Mouse (Mus musculus) skeletal muscle tissue, adult 2 months (tissue): ENCODE results near the gene Tmie.
A peak's percentile ranks its signal among the peaks of the same experiment; 100 is the strongest.
"Not testable (repeated sequence)": the region's sequence is repeated elsewhere in the genome, so short reads cannot be mapped to it uniquely, and the experiment has no call there.

ENCODE experiments used
- DNase-seq: peaks from one replicate; pipeline ENCODE4 v3.0.0-alpha.2; 2012; ENCODE audit warnings: low read depth, low spot score

Gene Tmie

DNA sequence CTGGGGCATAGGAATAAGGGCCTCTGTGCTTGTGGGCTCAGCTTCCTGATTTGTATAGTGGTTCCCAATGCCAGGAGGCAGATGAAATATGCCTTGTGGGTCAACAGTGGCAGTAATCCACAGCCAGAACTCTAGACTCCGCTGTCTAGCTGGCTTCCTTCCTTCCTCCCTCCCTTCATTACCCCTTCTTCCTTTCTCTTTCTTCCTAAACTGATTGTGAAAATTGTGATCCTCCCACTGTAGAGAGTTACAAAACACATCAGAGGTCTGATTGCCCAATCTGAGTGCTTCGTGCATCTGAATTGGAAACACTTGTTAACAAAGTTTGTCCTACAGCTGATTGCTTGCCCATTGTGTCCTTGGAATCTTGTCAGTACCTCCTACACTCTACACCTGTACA lies 38.5 kb downstream of the Tmie start:
- DNase-seq, result peak; percentile 10

DNA sequence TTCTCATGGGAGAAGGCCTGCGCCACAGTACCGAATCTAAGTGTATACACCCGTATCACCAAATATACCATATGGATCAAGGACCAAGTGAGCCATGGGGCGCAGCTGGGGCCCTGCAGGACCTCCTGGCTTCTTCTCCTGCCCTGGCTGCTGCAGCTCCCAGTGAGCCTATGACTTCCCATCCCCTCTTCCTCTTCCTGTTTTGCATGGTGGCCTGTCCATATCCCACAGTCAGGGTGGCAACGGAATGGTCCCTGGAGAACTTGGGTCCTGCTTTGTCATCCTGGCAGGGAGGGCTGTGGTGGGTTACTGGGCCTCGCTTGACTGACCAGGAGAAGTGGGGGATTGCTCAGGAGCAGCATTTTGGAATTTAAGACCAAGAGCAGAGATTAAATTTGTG lies 39.0 kb downstream of the Tmie start:
- DNase-seq, result no peak

DNA sequence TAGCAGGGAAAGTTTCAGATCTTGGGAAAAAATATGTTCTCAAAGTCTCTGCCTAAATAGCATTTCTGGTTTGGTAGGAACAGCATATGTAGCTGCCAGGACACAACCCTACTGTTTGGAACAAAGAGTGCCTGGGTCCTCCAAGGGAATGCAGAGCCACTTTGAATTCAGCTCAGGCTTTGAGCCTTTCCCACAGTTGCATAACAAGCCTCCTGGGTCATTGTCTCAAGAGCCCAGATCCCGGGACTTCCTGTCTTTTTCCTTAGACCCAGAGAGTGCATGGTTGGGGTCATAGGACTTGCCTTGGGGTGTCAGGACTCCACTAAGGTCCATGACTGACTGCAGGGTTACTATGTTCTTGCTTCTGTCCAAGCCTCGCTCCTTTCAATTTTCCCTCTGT lies 43.8 kb downstream of the Tmie start:
- DNase-seq, result peak; percentile 13

DNA sequence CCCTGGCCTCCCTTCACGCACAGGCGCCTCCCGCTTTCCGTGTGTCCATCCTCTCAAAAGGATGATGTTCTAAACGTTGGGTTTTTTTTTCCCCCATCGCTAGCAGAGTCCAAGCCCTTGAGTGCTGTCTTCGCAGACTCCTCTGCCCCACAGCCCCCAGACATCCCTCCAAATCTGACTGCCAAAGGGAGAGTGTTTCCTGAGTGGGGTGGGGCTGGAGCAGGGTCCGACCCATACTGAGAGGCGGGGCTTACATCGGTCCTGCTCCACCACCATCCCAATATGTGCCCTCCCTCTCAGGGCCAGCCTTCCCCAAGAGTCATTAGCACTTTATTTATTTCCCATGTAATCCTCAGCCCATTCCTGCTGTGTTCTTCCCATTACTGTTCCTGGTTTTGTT lies 45.0 kb downstream of the Tmie start:
- no peak for DNase-seq

DNA sequence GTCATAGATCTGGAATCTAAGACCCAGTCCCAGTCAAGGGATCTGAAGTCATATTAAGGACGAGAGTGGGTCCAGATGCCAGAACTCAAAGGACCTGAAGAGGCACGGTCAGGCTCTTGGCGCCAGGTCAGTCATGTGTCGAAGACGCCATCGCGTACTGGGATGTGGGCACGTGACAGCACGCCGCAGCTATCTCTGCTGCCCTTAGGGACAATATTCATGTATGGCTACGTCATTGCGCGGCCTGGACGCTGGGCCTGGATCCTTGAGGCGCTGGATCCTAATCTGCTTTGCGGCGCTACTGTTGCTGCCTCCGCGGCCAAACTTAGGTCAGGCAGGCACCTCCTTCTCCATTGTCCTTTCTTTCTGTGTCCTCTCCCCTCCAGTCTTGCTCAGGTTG lies 45.5 kb downstream of the Tmie start, which contains the start of gene Prss45:
Prss45 (plus strand) TSS at position 178 of the 400 bp plus-strand sequence.
- no peak for DNase-seq

DNA sequence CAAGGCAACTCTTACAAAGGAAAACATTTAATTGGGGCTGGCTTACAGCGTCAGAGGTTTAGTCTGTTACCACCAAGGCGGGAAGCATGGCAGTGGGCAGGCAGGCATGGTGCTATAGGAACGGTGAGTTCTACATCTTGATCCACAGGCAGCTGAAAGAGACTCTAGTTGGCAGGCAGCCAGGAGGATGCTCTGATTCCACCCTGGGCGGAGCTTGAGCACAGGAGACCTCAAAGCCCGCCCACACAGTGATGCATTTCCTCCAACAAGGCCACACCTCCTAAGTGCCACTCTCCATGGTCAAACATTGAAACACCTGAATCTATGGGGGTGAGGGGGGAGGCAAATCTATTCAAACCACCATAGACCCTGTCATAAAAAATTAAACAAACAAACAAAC lies 46.9 kb downstream of the Tmie start:
- no peak for DNase-seq

DNA sequence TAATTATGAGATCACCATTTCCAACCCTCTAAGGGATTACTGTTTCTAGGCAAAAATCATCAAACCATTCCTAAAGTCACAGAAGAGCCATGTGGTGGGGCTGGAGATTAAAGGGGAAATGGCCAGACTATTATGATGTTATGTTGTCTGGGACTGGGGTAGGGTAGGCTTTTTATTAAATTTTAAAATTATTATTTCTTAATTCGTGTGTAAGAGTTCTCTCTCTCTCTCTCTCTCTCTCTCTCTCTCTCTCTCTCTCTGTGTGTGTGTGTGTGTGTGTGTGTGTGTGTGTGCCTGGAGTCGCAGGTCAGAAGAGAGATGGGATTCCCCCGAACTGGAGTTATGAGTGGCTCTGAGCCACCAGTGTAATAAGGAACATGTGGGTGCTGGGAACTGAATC lies 53.5 kb downstream of the Tmie start, which contains the start of gene Prss43:
Prss43 (plus strand) TSS at position 301 of the 400 bp plus-strand sequence.
- no peak for DNase-seq

DNA sequence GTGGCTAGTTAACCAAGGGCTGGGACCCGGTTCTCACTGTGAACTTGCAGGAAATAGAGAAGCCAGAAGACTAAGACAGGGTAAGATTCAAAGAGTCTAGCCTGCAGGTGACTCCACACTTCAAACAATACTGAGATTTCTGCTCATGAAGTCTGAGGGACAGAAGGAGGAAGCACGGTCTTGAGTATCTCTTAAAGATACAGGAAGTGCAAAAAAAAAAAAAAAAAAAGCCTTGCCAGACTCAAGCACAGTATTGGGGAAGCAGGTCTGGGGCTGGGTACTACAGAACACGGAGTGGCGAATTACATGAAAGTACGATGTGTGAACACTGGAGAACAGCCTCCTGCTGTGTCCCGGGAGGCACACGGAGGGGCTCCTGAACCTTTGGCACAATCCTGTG lies 54.1 kb downstream of the Tmie start:
- DNase-seq, result no peak

DNA sequence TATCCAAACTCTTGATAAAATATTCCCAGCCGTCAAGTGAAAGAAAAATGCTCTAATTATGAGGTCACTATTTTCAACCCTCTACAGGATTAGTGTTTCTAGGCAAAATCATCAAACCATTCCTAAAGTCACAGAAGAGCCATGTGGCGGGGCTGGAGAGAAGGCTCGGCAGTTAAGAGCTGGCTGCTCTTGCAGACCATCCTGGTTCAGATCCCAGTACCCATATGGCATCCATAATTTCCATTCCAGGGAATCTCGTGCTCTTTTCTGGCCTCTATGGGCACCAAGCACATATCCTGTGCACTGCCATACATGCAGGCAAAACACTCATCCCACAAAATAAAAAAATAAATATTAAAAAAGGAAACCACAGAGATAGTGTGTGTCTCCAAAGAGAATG lies 54.5 kb downstream of the Tmie start:
- no peak for DNase-seq

DNA sequence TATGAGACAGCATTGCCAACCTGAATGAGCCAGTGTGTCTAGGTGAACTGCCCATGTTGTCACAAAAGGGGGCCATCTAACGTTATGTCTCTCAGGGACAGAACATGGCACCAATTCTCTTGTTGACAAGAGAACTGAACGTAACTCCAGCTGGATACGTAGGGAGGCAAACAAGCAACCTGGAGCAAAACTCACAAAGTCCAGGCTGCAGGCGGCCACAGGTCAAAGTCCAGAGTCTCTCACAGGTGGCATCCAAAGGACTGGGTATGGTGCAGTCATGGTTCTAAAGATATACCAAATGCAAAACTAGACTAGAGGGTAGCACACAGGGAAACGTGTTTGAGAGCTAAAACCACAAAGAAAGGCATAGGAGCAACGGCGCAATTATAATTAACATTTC lies 58.5 kb downstream of the Tmie start:
- no peak for DNase-seq

DNA sequence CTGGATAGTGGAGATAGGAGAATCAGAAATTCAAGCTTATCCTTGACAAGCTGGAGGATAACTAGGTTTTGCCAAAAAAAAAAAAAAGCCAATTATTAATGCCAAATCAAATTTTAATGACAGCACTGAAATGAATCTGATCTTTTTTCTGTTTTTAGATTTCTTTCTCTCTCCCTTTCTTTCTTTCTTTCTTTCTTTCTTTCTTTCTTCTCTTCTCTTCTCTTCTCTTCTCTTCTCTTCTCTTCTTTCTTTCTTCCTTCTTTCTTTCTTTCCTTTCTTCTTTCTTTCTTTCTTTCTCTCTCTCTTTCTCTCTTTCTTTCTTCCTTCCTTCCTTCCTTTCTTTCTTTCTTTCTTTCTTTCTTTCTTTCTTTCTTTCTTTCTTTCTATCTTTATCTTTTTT lies 59.4 kb downstream of the Tmie start:
- not testable (repeated sequence) for DNase-seq
